Mouse (Mus musculus): ENCODE measurements around the gene Igf2bp2. TPM values are rescaled to one million over a fixed set of nuclear protein-coding genes. Genes with fewer than 3 reads are reported as not detected.
A peak's percentile ranks its signal among the peaks of the same experiment; 100 is the strongest.

The Igf2bp2 gene
- total and polyA plus RNA-seq, 2 experiments from 2014 or later: 5.5 to 8.7 TPM

- Histone ChIP-seq H3K4me1 (ENCODE audit: insufficient read depth, low read length) (peaks cover 6% of the 10 kb centered on the region; the same call in 1 of the 2 replicates), H3K4me3 (ENCODE audit: low read depth, low read length) (no peak overlapping the region), H3K9me3 (ENCODE audit: low read length) (no peaks in the 10 kb centered on the region), H3K27me3 (ENCODE audit: insufficient read depth, low read length) (no peaks in the 10 kb centered on the region), H3K36me3 (ENCODE audit: insufficient read depth, low read length) (no peaks in the 10 kb centered on the region), H3K4me2 (ENCODE audit: low read depth, low read length, poor library complexity, severe bottlenecking) (no peak overlapping the region), H3K27ac (ENCODE audit: low read depth, low read length) (no peak overlapping the region), H3K9ac (replicated peaks; ENCODE audit: low read length, poor library complexity, severe bottlenecking) (no peak overlapping the region)
- TF ChIP-seq CTCF (IDR thresholded peaks at IDR 0.05): no peak
- WGBS: 61% methylated on average over 8 of the region's 8 CpGs
- DNase-seq (ENCODE audit: low spot score) (no peak), ATAC-seq (ENCODE audit: low FRiP score) (no peak)
Measured at GRCm38 (mm10) chr16:22164446-22164845, 1.3 kb upstream of the Igf2bp2 start.

GRCm38 (mm10) chr16:22163456-22163851 lies 355 bp upstream of the Igf2bp2 start:
- ATAC-seq (ENCODE audit: low FRiP score) (peak; percentile 48; the same call in 1 of the 2 replicates), DNase-seq (ENCODE audit: low spot score) (peak; percentile 52)
- no peaks in the 10 kb centered on the region for H3K36me3 ChIP-seq (ENCODE audit: insufficient read depth, low read length)
- H3K27ac ChIP-seq (ENCODE audit: low read depth, low read length): no peak overlapping the region
- H3K4me3 ChIP-seq (ENCODE audit: low read depth, low read length): peak overlapping the region; percentile 69
- H3K9me3 ChIP-seq (ENCODE audit: low read length): no peaks in the 10 kb centered on the region
- WGBS: 0% methylated on average over 27 of the region's 27 CpGs
- peaks cover 6% of the 10 kb centered on the region; the same call in 1 of the 2 replicates for H3K4me1 ChIP-seq (ENCODE audit: insufficient read depth, low read length)
- TF ChIP-seq CTCF (IDR thresholded peaks at IDR 0.05): peak; percentile 27
- H3K9ac ChIP-seq (replicated peaks; ENCODE audit: low read length, poor library complexity, severe bottlenecking): peak overlapping the region; percentile 60; the same call in 1 of the 2 replicates
- H3K27me3 ChIP-seq (ENCODE audit: insufficient read depth, low read length): no peaks in the 10 kb centered on the region
- H3K4me2 ChIP-seq (ENCODE audit: low read depth, low read length, poor library complexity, severe bottlenecking): peak overlapping the region; percentile 99

- TF ChIP-seq CTCF (IDR thresholded peaks at IDR 0.05): no peak
- H3K9ac ChIP-seq (replicated peaks; ENCODE audit: low read length, poor library complexity, severe bottlenecking): peak overlapping the region; percentile 60
- no peaks in the 10 kb centered on the region for H3K27me3 ChIP-seq (ENCODE audit: insufficient read depth, low read length)
- DNase-seq (ENCODE audit: low spot score) (peak; percentile 3), ATAC-seq (ENCODE audit: low FRiP score) (peak; percentile 50; the same call in 1 of the 2 replicates)
- H3K27ac ChIP-seq (ENCODE audit: low read depth, low read length): no peak overlapping the region
- no peaks in the 10 kb centered on the region for H3K9me3 ChIP-seq (ENCODE audit: low read length)
- under 1% methylated on average over 19 of the region's 19 CpGs for whole genome bisulfite sequencing
- H3K4me2 ChIP-seq (ENCODE audit: low read depth, low read length, poor library complexity, severe bottlenecking): peak overlapping the region; percentile 99
- no peaks in the 10 kb centered on the region for H3K36me3 ChIP-seq (ENCODE audit: insufficient read depth, low read length)
- H3K4me1 ChIP-seq (ENCODE audit: insufficient read depth, low read length): peaks cover 6% of the 10 kb centered on the region; the same call in 1 of the 2 replicates
- peak overlapping the region; percentile 69 for H3K4me3 ChIP-seq (ENCODE audit: low read depth, low read length)
Measured at GRCm38 (mm10) chr16:22162066-22162511, 1.0 kb downstream of the Igf2bp2 start.

GRCm38 (mm10) chr16:22161351-22162065 lies 1.6 kb downstream of the Igf2bp2 start:
- no peak for TF ChIP-seq CTCF (IDR thresholded peaks at IDR 0.05)
- peak overlapping the region; percentile 99 for H3K4me2 ChIP-seq (ENCODE audit: low read depth, low read length, poor library complexity, severe bottlenecking)
- H3K9ac ChIP-seq (replicated peaks; ENCODE audit: low read length, poor library complexity, severe bottlenecking): peak overlapping the region; percentile 60
- DNase-seq (ENCODE audit: low spot score) (peak; percentile 22), ATAC-seq (ENCODE audit: low FRiP score) (no peak)
- no peaks in the 10 kb centered on the region for H3K9me3 ChIP-seq (ENCODE audit: low read length)
- WGBS: under 1% methylated on average over 69 of the region's 71 CpGs
- H3K4me3 ChIP-seq (ENCODE audit: low read depth, low read length): peak overlapping the region; percentile 69
- H3K36me3 ChIP-seq (ENCODE audit: insufficient read depth, low read length): no peaks in the 10 kb centered on the region
- H3K27ac ChIP-seq (ENCODE audit: low read depth, low read length): no peak overlapping the region
- peaks cover 6% of the 10 kb centered on the region; the same call in 1 of the 2 replicates for H3K4me1 ChIP-seq (ENCODE audit: insufficient read depth, low read length)
- H3K27me3 ChIP-seq (ENCODE audit: insufficient read depth, low read length): no peaks in the 10 kb centered on the region

GRCm38 (mm10) chr16:22160386-22161145 lies 2.5 kb downstream of the Igf2bp2 start:
- Histone ChIP-seq H3K4me1 (ENCODE audit: insufficient read depth, low read length) (peaks cover 6% of the 10 kb centered on the region; the same call in 1 of the 2 replicates), H3K4me2 (ENCODE audit: low read depth, low read length, poor library complexity, severe bottlenecking) (peak overlapping the region; percentile 99), H3K27me3 (ENCODE audit: insufficient read depth, low read length) (no peaks in the 10 kb centered on the region), H3K9me3 (ENCODE audit: low read length) (no peaks in the 10 kb centered on the region), H3K36me3 (ENCODE audit: insufficient read depth, low read length) (no peaks in the 10 kb centered on the region), H3K27ac (ENCODE audit: low read depth, low read length) (no peak overlapping the region), H3K9ac (replicated peaks; ENCODE audit: low read length, poor library complexity, severe bottlenecking) (no peak overlapping the region), H3K4me3 (ENCODE audit: low read depth, low read length) (peak overlapping the region; percentile 69)
- WGBS: 3% methylated on average over 16 of the region's 16 CpGs
- no peak for TF ChIP-seq CTCF (IDR thresholded peaks at IDR 0.05)
- ATAC-seq (ENCODE audit: low FRiP score) (no peak), DNase-seq (ENCODE audit: low spot score) (no peak)
